Mouse (Mus musculus): ENCODE measurements at regions not wholly inside any gene's neighbourhood (a gene's known extent, or its start where the extent isn't known, plus 50 kb on each side); places are given as distances from the start of the nearest gene placed in this dataset.

DNA sequence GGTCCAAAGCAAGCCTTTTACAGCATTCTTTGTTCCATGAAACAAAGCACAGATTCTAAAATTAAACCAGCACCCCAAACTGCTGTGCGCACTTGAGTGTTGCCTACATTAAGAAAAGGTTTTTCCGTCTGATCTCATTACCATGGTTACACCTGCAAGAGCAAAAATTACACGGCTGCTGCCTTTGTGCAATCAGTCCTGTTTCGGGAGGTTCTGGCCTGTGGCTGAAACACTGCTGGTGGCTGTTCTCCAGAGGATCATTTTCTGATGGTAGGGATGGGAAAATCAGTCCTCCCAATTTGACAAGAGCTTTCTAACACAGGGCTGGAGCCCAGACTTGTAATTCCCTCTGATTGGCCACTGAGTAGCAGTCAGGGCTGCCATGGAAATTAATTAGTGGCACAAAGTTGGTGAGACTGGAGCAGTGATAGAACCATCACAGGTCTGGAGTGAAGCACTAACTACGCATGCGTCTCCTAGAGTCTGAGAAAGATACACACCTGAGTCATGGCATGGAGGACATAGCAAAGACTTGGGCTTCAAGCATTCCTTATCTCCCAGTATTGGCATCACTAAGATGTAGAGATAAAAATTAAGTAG, 114.8 kb upstream of the Fam49a start:
- no peak for DNase-seq (ENCODE audit: low spot score)

DNA sequence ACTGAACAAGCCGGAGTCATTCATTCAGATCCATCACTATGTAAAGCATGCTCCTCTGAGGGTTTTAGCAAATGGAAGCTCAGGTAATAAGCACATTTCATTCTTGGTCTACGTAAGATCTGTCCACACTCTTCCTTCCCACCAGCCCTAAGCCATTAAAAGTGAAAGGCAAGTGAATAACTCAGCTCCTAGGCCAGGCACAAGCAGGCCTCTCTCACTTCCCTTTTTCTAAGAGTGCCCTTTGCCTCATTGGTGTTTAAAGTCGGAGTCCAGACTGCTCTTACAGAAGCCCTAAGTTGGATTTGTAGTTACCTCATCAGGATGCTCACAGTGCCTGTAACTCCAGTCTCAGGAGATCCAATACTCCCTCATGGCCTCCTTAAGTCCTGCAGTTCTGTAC, 114.1 kb upstream of the Fam49a start:
- no peak for DNase-seq (ENCODE audit: low spot score)

DNA sequence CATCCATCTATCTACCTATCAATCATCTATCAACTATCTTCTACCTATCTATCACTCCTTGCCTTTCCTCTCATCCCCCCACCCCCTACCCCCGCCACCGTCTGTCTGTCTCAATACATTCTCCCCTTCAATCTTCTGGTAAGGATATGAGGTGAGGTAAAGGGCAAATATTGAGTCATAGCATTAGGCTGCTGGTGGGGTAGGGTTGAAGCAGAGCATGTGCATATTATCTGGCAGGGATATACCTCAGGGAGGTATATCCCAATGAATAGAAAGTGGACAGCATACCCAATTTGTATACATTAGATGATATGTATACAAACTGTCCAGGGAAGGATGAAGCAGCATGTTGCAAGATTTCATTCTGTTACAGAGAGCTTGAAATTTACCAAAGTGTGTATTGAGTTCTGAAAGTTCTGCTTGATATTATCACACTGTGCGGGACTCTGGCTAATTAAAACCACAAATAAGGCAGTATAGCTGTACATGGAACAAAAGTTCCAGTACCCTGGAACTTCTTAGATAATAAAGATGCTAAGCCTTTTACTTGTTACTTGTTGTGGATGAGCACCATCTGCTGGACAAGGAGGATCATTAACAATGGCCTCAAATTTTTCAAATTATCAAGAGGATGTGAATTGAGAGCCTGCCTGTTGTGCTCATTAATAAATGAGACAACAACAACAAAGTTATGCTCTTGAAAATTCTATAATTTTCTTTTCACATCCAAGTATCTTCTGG, 113.1 kb upstream of the Fam49a start:
- no peak for DNase-seq (ENCODE audit: low spot score)

DNA sequence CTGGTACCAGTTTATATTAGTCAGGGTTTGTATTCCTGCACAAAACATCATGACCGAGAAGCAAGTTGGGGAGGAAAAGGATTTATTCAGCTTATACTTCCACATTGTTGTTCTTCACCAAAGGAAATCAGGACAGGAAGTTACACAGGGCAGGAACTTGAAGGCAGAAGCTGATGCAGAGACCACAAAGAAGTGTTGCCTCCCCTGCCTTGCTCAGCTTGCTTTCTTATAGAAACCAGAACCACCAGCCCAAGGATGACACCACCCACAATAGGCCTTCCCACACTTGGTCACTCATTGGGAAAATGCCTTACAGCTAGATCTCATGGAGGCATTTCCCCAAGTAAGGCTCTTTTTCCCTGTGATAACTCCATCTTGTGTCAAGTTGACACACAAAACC, 97.5 kb upstream of the Fam49a start:
- no peak for DNase-seq (ENCODE audit: low spot score)

DNA sequence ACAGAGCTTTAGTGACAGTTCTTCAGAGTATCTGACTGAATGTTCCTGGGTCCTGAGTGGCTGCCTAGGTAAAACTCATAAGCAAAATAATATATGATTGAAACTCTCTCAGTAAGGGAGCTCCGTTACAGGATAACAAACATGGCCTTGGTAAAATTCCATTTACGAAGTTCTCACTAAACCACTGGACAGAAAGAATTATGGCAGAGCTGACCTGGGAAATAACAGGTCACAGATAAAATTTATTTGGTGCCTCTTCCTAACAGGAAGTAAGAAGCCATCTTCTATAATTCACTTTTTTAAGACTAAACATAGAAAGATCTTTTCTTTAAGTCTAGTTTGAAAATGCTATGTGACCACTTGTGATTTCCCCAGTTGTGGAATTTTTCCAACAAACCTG, 91.4 kb upstream of the Fam49a start:
- DNase-seq (ENCODE audit: low spot score) = no peak

DNA sequence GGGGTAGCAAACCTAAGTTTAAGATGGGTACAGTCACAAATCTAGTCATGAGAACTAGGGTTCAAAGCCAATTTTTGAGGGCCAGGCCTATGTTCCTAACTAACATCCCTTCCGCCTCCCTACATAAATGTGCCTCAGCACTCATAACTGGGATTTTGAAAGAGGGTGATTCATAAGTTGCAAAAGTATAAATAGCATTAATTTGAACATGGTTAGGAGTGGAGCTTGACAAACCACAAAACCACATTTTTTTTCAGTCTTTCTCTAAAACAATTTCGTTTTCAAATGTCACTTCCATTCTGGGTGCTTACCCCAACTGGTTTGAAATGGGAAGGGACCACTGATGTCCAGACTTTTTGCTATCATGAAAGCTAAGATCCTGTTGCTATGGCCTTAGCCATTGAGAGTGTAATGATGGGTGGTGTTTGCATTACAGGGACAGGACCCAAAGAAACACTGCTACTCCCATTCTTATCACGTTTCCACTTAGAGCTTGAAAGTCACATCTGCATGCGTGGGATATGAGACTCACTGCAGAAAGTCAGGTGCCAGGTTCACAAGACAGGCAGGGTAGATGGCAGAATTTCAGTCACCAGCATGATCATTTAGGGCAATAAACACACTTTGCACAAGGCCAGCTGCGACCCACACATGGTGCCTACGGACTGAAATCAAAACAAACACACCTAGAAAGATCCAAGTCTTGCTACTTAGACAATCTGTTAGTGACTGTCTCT, 89.7 kb upstream of the Fam49a start:
- no peak for DNase-seq (ENCODE audit: low spot score)

DNA sequence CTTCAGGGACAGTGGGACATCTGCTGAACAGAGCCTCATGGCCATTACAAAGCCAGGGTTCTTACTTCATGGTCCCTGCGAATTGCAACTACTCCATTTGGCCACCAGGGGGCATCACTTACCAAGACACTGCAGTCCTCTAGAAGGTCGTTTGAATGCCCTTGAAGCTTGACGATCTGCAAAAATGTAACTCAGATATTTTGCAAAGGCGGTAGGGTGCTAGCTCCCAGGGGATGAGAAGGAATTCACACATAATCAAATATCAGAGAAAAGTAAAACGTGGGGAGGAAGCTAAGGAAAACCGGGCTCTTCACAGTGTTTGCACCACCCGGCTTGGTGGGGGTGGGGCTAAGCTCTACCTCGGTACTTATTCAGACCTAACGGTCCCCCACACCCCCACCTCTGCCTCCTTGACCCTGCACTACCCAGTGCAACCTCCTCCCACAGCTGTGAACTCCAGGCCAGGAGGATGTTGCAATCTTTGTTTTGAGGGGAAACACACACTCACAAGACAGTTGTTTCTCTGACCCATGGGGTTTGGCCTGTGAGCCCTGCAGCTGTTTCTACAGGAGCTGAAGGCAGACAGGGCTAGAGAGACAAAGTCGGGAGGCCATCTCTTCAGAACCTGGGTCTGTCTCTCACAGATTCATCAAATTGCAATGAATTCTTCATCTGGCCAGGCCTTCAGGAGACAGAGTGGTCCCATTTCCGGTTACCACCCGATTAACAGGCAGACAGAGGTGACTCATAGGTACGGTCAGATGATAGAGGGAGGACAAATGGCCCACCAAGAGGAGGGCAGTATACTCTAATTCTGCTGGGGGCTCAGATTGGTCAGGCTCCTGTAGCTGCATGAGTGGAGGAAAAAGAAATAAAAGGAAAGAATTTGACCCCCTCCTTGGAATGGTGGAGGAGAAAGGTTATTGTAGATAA, 85.3 kb upstream of the Fam49a start:
- peak; percentile 66 for DNase-seq (ENCODE audit: low spot score)

DNA sequence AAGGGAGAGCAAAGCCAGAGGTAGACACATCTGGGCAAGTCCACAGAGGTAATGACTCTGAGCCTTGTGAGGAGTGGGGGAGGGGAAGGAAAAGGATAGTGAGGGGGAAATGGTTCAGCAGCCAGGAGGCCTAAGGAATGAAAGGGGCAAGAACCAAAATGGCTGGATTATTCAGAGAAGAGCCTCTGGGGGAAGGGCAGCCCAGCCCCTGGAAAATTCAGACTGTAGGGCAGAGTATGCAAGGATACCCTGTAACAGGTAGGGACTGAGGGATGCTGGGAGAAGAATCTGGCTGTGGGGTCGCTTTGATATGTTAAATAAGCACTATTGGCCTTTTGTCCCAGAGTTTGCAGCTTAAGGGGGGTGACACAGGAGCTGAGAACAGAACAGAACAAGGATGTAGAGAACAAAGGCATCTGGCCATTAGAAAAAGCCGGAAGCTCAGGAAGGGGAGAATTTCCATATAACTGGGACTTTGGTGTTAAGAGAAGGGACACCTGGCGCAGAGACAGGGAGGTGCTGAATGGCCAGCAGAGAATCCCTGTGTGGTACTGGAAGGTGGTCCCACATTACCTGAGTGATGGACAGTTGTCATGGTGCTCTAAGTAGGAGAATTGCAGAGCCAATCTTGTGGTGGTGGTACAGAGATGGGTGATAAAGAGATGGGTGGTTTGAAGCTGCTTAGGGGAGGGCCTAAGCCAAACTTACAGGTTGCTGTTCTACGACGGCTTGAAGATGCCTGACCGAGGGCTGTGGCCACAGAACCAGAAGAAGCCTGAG, 84.5 kb upstream of the Fam49a start:
- no peak for DNase-seq (ENCODE audit: low spot score)

DNA sequence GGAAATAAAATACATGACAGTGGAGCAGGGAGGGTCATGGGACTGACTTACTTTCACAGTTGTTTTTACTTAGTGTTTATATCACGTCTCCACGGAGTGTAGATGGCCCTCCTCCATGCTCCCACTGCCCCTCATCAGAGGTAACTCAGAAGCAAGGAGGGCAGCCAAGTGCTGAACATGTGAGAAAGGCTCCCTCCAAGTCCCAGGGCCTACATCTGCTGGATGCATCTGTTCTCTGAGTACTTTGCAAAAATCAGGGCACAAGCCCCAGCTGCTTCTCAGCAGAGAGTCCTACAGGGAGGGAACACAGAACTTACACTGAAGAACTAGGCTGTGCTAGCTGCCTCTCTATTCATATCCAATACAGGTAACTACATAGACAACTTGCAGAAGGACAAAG, 83.5 kb upstream of the Fam49a start:
- DNase-seq (ENCODE audit: low spot score) = no peak

DNA sequence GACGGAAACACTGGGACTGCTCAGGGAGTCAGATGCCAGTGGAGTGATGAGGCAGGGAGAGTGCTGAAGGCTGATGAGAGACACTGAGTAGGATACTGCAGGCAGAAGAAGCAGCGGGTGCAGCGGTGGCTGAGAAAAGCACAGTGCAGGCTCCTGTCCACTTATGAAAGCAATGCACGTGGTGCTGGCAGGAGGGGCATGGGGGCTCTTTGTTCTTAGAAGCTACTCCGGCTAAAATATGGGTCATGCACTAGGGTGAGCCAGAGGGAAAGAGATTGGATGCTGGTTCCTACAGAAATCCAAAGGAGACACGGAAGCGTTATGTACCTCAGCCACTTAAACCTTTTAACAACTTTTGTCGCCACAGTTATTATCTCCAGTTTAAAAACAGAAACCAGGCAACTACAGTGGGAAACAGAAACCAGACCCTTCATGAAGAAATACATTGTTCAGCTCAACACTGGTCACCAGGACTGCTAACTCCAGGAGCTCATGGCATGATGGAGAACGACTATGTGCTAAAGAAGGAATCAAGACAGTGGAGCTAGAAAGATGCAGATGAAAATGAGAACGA, 82.6 kb upstream of the Fam49a start:
- DNase-seq (ENCODE audit: low spot score) = no peak

DNA sequence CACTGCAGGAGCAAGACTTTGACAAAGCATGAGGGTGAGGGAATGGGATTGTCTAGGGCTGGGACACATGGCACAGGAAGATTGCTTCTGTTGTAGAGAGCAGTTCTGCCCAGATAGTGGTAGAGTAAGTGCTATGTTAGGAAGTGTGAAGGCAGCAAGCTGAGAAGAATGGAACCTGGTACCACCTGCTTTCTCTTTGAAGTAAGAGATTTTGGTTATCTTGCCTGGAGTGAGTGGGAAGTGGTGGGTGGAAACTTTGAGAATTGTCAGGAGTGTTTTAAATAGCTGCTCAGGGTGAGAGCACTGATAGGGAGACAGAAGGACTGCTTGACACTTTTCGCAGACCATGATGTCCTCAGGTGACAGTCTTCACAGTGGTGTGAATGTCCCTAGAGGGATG, 81.0 kb upstream of the Fam49a start:
- DNase-seq (ENCODE audit: low spot score) = no peak

DNA sequence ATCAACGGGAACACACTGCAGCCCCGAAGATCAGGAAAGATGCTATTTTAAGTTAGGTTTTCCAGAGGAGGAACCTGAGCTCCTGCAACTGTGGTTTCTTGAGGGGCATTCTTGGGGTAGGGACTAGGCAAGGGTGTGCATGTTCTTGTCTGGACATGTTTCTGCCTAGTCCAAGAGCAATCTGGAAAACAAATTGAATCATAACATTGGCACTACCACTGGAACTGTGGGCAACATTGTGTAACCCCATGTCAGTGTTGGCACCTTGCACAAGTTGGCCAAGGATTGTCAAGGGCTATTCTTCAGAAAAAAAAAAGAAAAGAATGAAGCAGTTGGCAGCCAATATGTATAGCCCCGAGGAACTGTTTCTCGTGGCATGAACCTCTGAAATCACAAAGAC, 80.3 kb upstream of the Fam49a start:
- DNase-seq (ENCODE audit: low spot score) = no peak

DNA sequence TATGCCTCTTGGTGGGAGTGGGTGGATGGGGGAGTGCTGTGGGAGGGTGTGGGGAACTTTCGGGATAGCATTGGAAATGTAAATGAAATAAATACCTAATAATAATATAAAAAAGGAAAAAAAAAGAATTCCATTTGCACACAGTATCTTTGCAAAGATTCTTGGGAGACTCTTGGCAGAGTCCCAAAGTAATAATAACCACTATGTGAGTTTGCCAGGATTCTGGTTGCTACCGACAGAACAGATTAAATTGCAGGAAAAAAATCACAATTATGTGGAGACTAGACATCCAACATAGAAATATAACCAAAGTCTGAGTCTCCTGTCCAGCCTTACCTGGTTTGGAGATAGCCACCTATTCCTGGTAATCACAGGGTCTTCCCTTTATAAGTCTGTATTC, 75.6 kb upstream of the Fam49a start:
- DNase-seq (ENCODE audit: low spot score) = no peak

DNA sequence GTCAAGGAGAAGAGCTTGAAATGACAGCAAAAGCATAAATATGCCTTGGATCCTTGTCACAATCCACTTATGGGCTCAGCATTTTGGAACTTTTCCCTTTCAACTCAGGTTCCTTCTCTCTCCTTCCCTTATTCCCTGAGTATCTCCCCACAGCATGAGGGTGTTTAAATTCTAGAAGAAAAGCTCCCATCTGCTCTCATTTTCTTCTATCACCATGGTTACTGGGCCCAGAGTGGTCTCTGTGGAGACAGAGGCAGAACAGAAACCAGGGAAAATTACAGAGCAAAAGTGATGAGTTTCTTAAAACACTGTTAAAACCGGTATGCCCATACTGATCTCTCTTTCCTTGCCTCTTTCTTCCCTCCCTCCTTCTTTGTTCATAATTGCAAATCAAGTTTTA, 66.9 kb upstream of the Fam49a start:
- no peak for DNase-seq (ENCODE audit: low spot score)

DNA sequence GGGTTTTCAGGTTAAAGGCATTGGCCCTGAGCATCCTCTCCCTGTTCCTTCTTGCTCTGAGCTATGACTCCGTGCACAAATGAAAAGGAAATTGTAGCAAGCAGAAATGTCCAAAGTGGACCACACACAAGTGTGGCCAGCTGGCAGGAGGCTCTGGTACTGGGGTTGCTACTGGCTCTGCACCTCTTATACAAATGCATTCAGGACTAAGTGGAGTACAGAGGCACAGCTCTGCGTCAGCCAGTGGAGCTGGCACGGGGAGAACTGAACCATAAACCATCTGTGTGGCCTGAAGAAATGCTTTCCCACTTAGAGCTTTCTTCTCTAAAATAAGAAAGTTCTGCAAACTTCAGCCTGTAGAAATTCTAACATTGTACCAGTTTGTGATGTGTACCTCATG, 65.3 kb upstream of the Fam49a start:
- no peak for DNase-seq (ENCODE audit: low spot score)

DNA sequence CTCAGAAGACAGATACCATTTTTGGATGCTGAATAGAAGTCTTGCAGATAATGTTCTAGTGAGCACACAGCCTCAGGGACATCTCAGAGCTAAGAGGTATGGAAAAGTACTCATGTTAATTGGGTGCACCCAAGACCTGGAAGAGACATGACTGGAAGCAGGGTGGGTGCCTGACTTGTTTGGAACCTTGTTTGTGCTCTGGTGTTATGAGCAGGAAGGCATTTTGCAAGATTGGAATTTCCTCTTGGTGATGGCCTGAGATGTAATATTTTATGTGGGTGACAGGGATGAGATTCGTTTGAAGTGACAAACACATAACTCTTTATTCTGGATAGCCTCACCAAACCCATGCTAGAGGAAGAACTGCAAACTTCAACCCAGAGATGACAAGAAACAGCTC, 53.7 kb upstream of the Fam49a start:
- DNase-seq (ENCODE audit: low spot score) = no peak
